11 mouse cellular contexts compared by ENCODE assay signal in genomic region chr10:34617216-34617615, GRCm38 (mm10).
DNase-seq lines count a peak whose midpoint lies in the region; ATAC-seq lines count a peak whose summit lies in the region.
"Had no signal": no experiment of that assay in that cellular context is flagged by ENCODE, and none has a peak within 500 bp of the region (broad histone marks: within the 10 kb centered on the region; RNA-seq: fewer than 3 reads in every experiment).

No protein-coding gene starts in this region.

- H3K4me2 ChIP-seq in hindbrain, embryonic 14.5 days (replicated peaks) = no peak overlapping the region
- H3K4me2 ChIP-seq in hindbrain, embryonic 16.5 days (ENCODE audit: low read length) = no peak overlapping the region

- H3K36me3 ChIP-seq in hindbrain, embryonic 14.5 days (replicated peaks; ENCODE audit: control insufficient read depth, insufficient read depth) = no peaks in the 10 kb centered on the region
- H3K36me3 ChIP-seq in hindbrain, embryonic 16.5 days (ENCODE audit: control insufficient read depth, insufficient read depth, low read length) = no peaks in the 10 kb centered on the region

- no peaks in the 10 kb centered on the region for H3K27me3 ChIP-seq in hindbrain, embryonic 14.5 days (ENCODE audit: control insufficient read depth, insufficient read depth, low read length)
- no peaks in the 10 kb centered on the region for H3K27me3 ChIP-seq in hindbrain, embryonic 16.5 days (replicated peaks; ENCODE audit: control insufficient read depth, insufficient read depth, low read length)

- H3K9ac ChIP-seq in hindbrain, embryonic 14.5 days = no peak overlapping the region
- H3K9ac ChIP-seq in hindbrain, embryonic 16.5 days (ENCODE audit: low read depth, low read length) = no peak overlapping the region
- H3K9ac ChIP-seq: liver, embryonic 14.5 days had no signal

- no peak for ATAC-seq in hindbrain, embryonic 14.5 days (ENCODE audit: low FRiP score)
- no peak for ATAC-seq in hindbrain, embryonic 16.5 days
- ATAC-seq in megakaryocyte progenitor cell, adult 5-6 weeks (replicated peaks; ENCODE audit: poor library complexity) = no peak

- H3K4me3 ChIP-seq in hindbrain, embryonic 14.5 days (replicated peaks; ENCODE audit: low read length) = no peak overlapping the region
- H3K4me3 ChIP-seq in hindbrain, embryonic 16.5 days (ENCODE audit: low read length) = no peak overlapping the region

- intact Hi-C loops in heart, postnatal 14 days (cut with DNase I) = no loop called here

- H3K4me1 ChIP-seq in hindbrain, embryonic 14.5 days (replicated peaks; ENCODE audit: control insufficient read depth, insufficient read depth, low read length) = no peaks in the 10 kb centered on the region
- H3K4me1 ChIP-seq in hindbrain, embryonic 16.5 days (ENCODE audit: control insufficient read depth, insufficient read depth, low read depth, low read length) = no peaks in the 10 kb centered on the region

- DNase-seq in hindbrain, embryonic 14.5 days (ENCODE audit: low spot score) = peak; percentile 47
- DNase-seq in right cerebral cortex, adult 18-20 months = peak; percentile 5
- no peak for DNase-seq in right cerebral cortex, postnatal 36 days (ENCODE audit: low spot score in 2 of 2)
- DNase-seq in embryo, embryonic 10.5 days (ENCODE audit: low spot score) = peak; percentile 33
- peak; percentile 7 for DNase-seq in right cerebral cortex, postnatal 14 days
- no peak for DNase-seq in heart, postnatal 14 days
- DNase-seq: heart, adult 11 months; kidney, adult 11 months had no signal

- H3K9me3 ChIP-seq in hindbrain, embryonic 14.5 days (ENCODE audit: control insufficient read depth, low read length) = no peaks in the 10 kb centered on the region
- no peaks in the 10 kb centered on the region for H3K9me3 ChIP-seq in hindbrain, embryonic 16.5 days (ENCODE audit: control insufficient read depth, low read length)

- H3K27ac ChIP-seq in hindbrain, embryonic 14.5 days = no peak overlapping the region
- H3K27ac ChIP-seq in hindbrain, embryonic 16.5 days (ENCODE audit: low read depth, low read length) = no peak overlapping the region
- H3K27ac ChIP-seq: liver, embryonic 14.5 days had no signal

- WGBS in hindbrain, embryonic 14.5 days = 75% methylated on average over 2 of the region's 2 CpGs
- WGBS in hindbrain, embryonic 16.5 days = 64% methylated on average over 2 of the region's 2 CpGs

Comparison
In these comparisons a context has a peak if more than half of its experiments do, and no peak if none do; other contexts are left out.
1. DNase-seq: peak in hindbrain, embryonic 14.5 days (single experiment), right cerebral cortex, adult 18-20 months (single experiment), embryo, embryonic 10.5 days (single experiment) and right cerebral cortex, postnatal 14 days (single experiment); none in right cerebral cortex, postnatal 36 days (0 of 2) and heart, postnatal 14 days (0 of 2).